ENCODE assay signal across 9 mouse cellular contexts in genomic region chr2:31119795-31120194, GRCm38 (mm10). TPM values are rescaled to one million over a fixed set of nuclear protein-coding genes. Genes with fewer than 3 reads are reported as not detected.
A peak's percentile ranks its signal among the peaks of the same experiment; 100 is the strongest.
DNase-seq lines count a peak whose midpoint lies in the region; ATAC-seq and TF ChIP-seq lines count a peak whose summit lies in the region.
"Had no signal": no experiment of that assay in that cellular context is flagged by ENCODE, and none has a peak within 500 bp of the region (broad histone marks: within the 10 kb centered on the region; RNA-seq: fewer than 3 reads in every experiment).

No protein-coding gene starts in this region.

- H3K27me3 ChIP-seq in heart, embryonic 13.5 days (replicated peaks): no peaks in the 10 kb centered on the region
- H3K27me3 ChIP-seq in stomach, postnatal 0 days (ENCODE audit: control insufficient read depth, insufficient read depth, low read length): no peaks in the 10 kb centered on the region
- H3K27me3 ChIP-seq: neural tube, embryonic 12.5 days had no signal

- H3K4me3 ChIP-seq in heart, embryonic 13.5 days: no peak overlapping the region
- no peak overlapping the region for H3K4me3 ChIP-seq in stomach, postnatal 0 days (ENCODE audit: low read depth, low read length)
- H3K4me3 ChIP-seq: neural tube, embryonic 12.5 days had no signal

- TF ChIP-seq EP300 in stomach, postnatal 0 days (optimal IDR thresholded peaks at IDR 0.05): no peak

- H3K27ac ChIP-seq in heart, embryonic 13.5 days (replicated peaks): peak overlapping the region; percentile 82
- peak overlapping the region; percentile 40; the same call in 1 of the 2 replicates for H3K27ac ChIP-seq in stomach, postnatal 0 days (replicated peaks)
- H3K27ac ChIP-seq: neural tube, embryonic 12.5 days had no signal

- peaks cover 8% of the 10 kb centered on the region; the same call in 1 of the 2 replicates for H3K36me3 ChIP-seq in heart, embryonic 13.5 days
- no peaks in the 10 kb centered on the region for H3K36me3 ChIP-seq in stomach, postnatal 0 days (ENCODE audit: control insufficient read depth, insufficient read depth, low read length)
- H3K36me3 ChIP-seq: neural tube, embryonic 12.5 days had no signal

- H3K4me2 ChIP-seq in heart, embryonic 13.5 days: peak overlapping the region; percentile 36
- no peak overlapping the region for H3K4me2 ChIP-seq in stomach, postnatal 0 days (replicated peaks; ENCODE audit: low read depth)
- H3K4me2 ChIP-seq: neural tube, embryonic 12.5 days had no signal

- H3K4me1 ChIP-seq in heart, embryonic 13.5 days: peaks cover 73% of the 10 kb centered on the region
- peaks cover 4% of the 10 kb centered on the region; the same call in 1 of the 2 replicates for H3K4me1 ChIP-seq in stomach, postnatal 0 days (replicated peaks; ENCODE audit: control insufficient read depth, insufficient read depth)

- no peak for TF ChIP-seq CTCF in stomach, postnatal 0 days (IDR thresholded peaks at IDR 0.05; ENCODE audit: low read depth)

- ATAC-seq in cerebellum, adult (ENCODE audit: insufficient number of reproducible peaks, low FRiP score, low TSS enrichment): no peak; the same call in 1 of the 2 replicates
- ATAC-seq in heart, embryonic 13.5 days (ENCODE audit: extremely low read depth, insufficient number of reproducible peaks, low FRiP score, low TSS enrichment): no peak
- peak; percentile 21; the same call in 1 of the 2 replicates for ATAC-seq in stomach, postnatal 0 days (ENCODE audit: low FRiP score, low TSS enrichment)
- ATAC-seq in activated CD4-positive, CD25-positive, alpha-beta regulatory T cell, adult 4 months: no peak

- DNase-seq in cerebellum, adult 11 months: peak; percentile 69
- DNase-seq in cerebellum, adult 18-20 months: peak; percentile 72 to 74
- DNase-seq in left cerebral cortex, adult 11 months (ENCODE audit: low spot score): peak; percentile 57
- no peak for DNase-seq in stomach, postnatal 0 days (ENCODE audit: low spot score)
- no peak for DNase-seq in ovary, postnatal 36 days (ENCODE audit: low spot score)

- no peaks in the 10 kb centered on the region for H3K9me3 ChIP-seq in heart, embryonic 13.5 days
- no peaks in the 10 kb centered on the region for H3K9me3 ChIP-seq in stomach, postnatal 0 days (ENCODE audit: control insufficient read depth, low read length)
- H3K9me3 ChIP-seq: neural tube, embryonic 12.5 days had no signal

- H3K9ac ChIP-seq in heart, embryonic 13.5 days: peak overlapping the region; percentile 34; the same call in 1 of the 2 replicates
- no peak overlapping the region for H3K9ac ChIP-seq in stomach, postnatal 0 days (ENCODE audit: low read length)
- H3K9ac ChIP-seq: neural tube, embryonic 12.5 days had no signal

- 58% methylated on average over 13 of the region's 13 CpGs for WGBS in heart, embryonic 13.5 days
- 59% methylated on average over 13 of the region's 13 CpGs for WGBS in stomach, postnatal 0 days

RNA-seq across cellular contexts. Expression of gene Fnbp1, which starts 22.0 kb away (rescaled TPM):
- polyA plus RNA-seq in heart, embryonic 13.5 days (2015; fragmentation: Nextera tagmentation; extraction: Ambion mirVana): 17.6 and 18.7 TPM in 2 replicates
- polyA plus RNA-seq in stomach, postnatal 0 days (2015; fragmentation: Nextera tagmentation; extraction: Ambion mirVana): 15.7 and 16.3 TPM in 2 replicates
- 100 to 1,000 TPM in 1 of 2 experiments, 10 to 100 TPM in 1; 99.6 to 101 TPM for polyA plus RNA-seq in activated CD4-positive, CD25-positive, alpha-beta regulatory T cell, adult 4 months (2017; shearing (Covaris generic))

RNA-seq across cellular contexts. Expression of gene Gpr107, which starts 32.3 kb away (rescaled TPM):
- 29.7 and 34.8 TPM in 2 replicates for polyA plus RNA-seq in heart, embryonic 13.5 days (2015; fragmentation: Nextera tagmentation; extraction: Ambion mirVana)
- 23.7 and 25.4 TPM in 2 replicates for polyA plus RNA-seq in stomach, postnatal 0 days (2015; fragmentation: Nextera tagmentation; extraction: Ambion mirVana)
- polyA plus RNA-seq in activated CD4-positive, CD25-positive, alpha-beta regulatory T cell, adult 4 months (2017; shearing (Covaris generic)): 10 to 100 TPM; 44.8 to 45.0 TPM

Comparison
In these comparisons a context has a peak if more than half of its experiments do, and no peak if none do; other contexts are left out.
1. DNase-seq: peak in cerebellum, adult 11 months (single experiment), cerebellum, adult 18-20 months (2 of 2) and left cerebral cortex, adult 11 months (single experiment); none in stomach, postnatal 0 days (single experiment) and ovary, postnatal 36 days (single experiment).